Mouse (Mus musculus) T-helper 2 cell (primary cell): ENCODE data around the gene Rtkn.

Experiments
- in situ Hi-C: fragments of 300-600 bp; cut with MboI, MseI; formaldehyde crosslinking; loops from one replicate; pipeline ENCODE4 v1.15.1; 2025; ENCODE audit warnings: high pct_unique_total_duplicates

Gene Rtkn

DNA sequence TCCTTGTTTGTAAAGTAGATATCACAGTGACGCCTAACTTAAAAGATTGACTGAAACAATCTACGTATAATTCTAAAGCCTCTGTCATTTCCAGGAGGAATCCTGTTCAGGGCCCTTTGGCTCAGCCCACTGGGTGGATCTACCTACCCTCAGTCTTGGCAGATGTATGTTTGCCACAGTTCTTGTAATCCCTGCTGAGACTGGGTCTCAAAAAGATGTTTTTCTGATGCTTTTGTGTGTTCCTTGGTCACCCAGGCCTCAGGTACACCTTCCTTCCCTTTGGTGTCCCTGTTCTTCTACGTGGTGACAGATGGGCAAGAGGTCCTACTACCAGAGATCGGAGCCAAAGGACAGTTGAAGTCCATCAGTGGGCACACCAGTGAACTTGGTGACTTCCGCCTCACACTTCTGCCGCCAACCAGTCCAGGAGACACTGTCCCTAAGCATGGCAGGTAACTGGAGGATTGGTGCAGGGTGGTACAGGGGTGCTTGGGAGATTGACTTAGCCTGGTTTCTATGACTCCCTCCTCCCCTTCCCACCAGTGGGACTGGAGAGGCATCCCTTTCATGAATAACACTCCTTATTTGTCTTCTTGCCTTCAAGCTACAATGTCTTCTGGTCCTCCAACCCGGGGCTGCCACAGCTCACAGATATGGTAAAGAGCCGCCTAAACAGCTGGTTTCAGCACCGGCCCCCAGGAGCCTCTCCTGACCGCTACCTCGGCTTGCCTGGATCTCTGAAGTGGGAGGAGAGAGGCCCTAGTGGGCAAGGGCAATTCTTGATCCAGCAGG lies 18.7 kb upstream of the Rtkn start:
- in situ Hi-C loops: loop anchor here (5.0 kb wide), 1 partner anchor 39 kb away; the partner anchor contains the start of gene Pcgf1

DNA sequence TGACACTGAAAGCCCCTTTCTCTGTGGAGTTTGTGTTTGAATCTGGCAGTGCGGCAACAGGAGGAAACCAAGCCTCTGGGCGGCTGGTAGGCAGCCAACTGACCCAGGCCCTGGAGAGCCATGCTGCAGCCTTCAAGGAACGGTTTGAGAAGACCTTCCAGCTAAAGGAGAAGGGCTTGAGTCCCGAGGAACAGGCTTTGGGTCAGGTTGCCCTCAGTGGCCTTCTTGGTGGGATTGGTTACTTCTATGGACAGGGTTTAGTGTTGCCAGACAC lies 18.2 kb upstream of the Rtkn start:
- in situ Hi-C loops: loop anchor here (5.0 kb wide), 1 partner anchor 40 kb away; the partner anchor contains the start of gene Pcgf1

DNA sequence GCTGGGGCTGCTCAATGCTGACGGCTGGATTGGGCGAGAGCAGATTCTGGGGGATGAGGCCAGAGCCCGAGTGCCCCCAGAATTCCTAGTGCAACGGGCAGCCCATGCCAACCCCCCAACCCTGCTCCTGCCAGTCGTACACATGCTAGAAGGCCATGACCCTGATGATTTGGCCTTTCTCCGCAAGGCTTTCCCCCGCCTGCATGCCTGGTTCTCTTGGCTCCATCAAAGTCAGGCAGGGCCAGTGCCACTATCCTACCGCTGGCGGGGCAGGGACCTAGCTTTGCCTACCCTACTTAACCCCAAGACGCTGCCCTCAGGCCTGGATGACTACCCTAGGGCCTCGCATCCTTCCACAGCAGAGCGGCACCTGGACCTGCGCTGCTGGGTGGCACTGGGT lies 17.6 kb upstream of the Rtkn start:
- in situ Hi-C loops: loop anchor here (5.0 kb wide), 1 partner anchor 40 kb away; the partner anchor contains the start of gene Pcgf1

DNA sequence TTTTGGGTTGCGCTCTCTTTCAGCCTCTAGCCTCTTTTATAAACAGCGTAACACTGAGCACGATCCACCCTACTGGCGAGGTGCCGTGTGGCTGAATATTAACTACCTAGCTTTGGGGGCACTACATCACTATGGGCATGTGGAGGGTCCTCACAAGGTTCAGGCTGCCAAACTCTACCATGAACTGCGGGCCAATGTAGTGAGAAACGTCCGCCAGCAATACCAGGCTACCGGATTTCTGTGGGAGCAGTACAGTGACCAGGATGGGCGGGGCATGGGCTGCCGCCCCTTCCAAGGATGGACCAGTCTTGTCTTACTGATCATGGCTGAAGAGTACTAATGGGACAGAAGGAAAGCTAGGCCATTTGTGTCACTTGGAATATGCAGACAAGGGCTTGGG lies 16.9 kb upstream of the Rtkn start:
- in situ Hi-C loops: loop anchor here (5.0 kb wide), 1 partner anchor 41 kb away; the partner anchor contains the start of gene Pcgf1

DNA sequence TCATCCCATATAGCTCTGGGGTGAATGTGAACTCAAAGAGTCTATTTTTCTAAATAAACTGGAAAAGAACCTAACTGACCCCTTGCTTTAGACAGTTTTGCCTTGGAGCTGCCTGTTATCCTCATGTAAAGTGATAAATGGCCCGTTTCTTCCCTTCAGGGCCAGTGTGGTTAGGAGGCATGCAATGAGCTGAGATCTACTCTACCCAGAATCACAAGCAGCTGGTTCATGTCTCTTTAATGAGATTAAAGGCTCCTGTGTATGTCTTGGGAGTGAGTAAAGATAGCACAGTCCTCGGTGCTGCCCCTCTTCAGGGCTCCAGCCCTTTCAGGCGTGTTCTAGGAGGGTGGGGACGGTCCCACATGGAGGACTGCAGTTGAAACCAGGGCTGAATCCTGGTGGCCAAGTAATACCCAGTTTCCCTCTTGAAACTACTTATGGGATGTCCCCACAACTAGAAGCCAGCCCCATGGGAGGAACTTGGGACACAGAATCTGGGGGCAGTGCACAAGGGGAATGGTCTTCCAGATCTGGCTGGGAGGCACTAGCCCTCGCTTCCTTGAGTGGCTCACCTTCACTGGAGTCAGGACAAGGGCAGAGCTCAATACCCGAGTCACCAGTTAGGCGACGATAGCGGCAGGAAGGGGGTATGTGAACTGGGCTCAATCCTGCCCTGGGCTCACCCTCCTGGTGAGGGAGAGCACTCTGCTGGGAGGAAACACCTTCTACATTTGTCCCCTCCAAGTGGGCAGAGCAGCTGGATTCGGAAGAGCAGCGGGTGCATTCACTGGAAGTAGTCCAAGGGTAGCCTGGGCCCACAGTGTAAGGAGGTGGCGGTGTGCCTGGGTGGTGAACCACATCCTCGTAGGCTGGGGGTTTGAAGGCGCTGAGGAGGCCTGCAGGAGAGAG lies 16.2 kb upstream of the Rtkn start:
- in situ Hi-C loops: loop anchor here (5.0 kb wide), 1 partner anchor 42 kb away; the partner anchor contains the start of gene Pcgf1

DNA sequence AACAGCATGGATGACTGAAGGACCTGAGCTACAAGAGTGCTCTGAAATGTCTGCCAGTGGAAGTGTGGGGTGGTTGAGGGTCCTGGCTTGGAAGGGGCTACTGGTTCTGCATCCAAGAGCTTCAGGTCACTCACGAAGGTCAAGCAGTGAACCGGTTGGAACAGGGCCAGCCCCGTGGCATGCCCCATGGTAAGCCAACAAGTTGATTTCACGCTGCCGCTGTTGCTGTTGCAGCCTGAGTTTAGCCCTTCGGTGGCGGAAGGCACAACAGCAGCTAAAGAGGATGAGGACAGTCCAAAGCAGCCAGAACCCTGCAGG lies 15.6 kb upstream of the Rtkn start:
- in situ Hi-C loops: loop anchor here (5.0 kb wide), 1 partner anchor 42 kb away; the partner anchor contains the start of gene Pcgf1

DNA sequence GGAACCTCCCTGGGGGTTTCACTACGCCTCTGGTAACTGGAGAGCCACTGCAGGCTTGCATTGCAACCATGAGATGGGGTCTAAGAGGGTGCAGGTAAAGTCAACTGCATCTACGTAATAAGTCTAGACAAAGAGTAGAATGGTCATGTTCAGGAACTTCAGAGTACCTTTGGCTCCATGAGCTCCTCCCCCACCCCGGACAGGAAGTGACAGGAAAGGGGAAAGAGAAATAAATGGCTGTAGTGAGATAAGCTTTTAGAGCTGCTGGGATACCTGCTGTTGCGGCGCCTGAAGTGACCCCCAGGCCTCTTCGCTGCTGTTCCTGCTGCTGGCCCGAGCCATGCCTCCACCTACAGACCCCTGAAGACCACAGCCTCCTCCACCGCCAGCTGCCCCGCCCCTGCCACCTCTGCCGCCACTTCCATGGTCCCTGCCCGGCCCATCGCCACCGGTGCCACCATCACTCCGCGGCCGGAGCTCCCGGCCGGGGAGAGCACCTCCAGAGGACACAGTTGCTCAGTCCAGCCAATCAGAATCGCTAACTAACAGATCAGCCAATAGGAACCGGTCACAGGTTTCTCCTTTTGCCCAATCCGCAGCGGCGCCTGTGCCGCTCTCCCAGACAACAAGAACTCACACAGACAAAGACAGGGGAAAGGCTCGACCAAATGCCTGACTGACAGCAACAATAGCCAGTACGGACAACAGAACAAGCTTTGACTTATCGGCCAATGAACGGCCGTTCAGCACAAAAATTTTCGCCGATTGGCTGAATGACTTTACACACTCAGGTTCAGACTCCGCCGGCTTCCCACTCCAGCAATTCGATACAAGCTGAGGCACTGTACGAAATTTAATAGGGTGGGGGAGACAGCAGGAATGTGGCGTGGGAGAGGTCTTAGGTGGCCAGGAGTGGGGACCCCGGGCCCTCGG lies 14.1 kb upstream of the Rtkn start, which contains the start of gene Wbp1:
Gene Wbp1, minus strand, starts transcription at position 630 of the 933 bp plus-strand sequence.
- in situ Hi-C loops: no loop called here

DNA sequence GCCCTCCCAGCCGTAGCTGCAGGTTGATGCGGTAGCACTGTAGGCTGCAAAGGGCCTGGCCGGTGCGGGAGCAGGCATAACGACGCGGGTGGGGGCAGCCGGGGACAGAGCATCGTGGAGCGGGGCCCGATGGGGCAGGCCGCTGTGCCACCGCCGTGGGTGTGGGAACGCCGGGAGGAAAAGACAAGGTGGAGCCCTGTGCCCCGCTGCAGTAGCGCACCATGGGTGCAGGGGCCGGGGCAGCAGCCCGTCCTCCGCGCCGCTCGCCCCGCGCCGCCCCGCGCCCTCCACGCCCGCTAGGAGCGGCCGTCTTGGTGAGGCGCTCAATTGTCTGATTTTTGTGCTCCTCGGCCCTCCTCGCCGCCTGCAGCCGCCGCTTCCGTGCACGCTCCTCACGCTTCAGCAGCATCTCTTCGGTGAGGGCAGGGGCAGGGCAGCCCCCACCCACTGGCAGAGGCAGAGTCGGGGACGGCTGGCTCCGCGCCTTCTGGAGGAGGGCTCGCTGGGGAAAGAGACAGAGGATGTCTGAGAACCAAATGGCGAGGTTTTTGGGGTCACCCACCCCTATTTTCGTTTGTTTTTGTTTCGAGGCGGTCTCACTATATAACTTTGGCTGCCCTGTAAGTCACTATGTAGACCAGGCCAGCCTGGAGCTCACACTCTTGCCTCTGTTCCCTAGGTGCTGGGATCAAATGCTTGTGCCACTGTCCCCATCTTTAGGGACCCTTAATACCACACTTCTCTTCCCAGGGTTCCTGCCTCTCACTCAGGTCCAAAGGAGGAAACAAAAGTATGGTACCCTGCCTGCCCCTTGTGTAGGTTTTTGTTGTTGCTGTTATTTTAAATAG lies 13.2 kb upstream of the Rtkn start:
- in situ Hi-C loops: no loop called here

DNA sequence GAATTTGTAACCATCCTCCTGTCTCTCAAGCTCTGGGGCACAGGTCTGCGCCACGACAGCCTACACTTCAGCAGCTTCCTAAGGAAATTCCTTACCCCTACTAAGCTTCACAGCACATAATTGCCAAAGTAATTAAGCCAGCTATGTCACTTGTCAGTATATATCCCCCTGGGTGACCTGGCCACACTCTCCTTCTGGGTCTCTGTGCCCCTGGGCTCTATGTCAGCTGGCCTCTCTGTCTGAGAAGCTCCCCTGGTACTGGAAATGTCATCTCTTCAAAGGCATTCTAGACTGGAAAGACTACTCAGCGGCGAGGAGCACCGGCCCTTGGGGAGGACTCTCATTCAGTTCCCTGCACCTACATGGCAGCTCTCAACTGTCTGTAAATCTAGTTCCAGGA lies 12.3 kb upstream of the Rtkn start:
- in situ Hi-C loops: no loop called here

DNA sequence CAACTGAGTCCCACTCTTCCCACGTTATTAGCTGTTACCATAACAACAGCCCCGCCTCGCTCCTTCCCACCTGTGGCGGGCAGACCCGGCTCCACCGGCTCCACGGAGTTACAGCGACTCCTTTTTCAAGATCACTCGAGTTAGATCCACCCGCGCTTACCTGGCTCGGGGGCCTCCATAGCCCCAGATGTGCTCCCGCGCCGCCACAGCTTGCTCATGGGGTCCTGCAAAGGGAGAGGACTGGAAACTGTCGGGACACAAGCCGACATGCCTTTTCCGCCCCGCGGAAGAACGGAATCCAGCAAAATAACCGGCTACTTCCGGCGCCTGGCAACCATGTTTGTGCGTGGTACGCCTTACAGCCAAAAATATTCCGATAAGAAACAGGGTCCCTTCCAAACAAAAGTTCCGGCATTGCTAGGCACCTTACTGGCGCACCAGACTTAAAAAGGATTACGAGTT lies 10.4 kb upstream of the Rtkn start:
- in situ Hi-C loops: no loop called here

DNA sequence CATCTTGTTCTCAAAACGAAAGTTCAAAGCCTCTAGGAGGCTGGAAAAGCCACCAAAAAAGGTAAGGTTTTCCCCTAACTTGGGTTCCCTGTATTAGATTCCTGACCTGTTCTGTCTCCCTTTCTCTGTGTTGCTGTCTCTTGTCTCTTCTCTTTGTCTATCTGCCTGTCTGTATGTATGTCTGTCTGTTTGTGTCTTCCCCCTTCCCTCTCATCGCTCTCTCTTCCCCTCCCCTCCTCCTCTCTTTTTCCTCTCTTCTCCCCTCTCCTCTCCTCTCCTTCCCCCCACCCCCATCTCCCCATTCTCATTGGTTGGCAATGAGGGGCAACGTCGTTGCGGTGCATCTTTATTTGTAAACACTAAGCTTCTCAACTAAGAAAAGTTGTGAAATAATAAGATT lies 9.9 kb upstream of the Rtkn start, which contains the start of gene Ino80b:
Gene Ino80b, minus strand, starts transcription at position 101 of the 400 bp plus-strand sequence.
- in situ Hi-C loops: no loop called here

DNA sequence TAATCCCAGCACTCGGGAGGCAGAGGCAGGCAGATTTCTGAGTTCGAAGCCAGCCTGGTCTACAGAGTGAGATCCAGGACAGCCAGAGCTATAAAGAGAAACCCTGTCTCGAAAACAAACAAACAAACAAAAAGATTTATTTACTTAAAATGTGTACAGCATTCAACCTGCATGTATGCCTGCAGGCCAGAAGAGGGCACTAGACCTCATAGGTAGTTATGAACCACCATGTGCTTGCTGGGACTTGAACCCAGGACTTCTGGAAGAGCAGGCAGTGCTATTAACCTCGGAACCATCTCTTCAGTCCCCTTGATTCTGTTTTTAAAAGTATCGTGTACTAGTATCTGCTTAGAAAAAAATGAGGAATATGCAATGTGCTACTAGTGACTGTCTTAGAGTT lies 7.8 kb upstream of the Rtkn start:
- in situ Hi-C loops: no loop called here

DNA sequence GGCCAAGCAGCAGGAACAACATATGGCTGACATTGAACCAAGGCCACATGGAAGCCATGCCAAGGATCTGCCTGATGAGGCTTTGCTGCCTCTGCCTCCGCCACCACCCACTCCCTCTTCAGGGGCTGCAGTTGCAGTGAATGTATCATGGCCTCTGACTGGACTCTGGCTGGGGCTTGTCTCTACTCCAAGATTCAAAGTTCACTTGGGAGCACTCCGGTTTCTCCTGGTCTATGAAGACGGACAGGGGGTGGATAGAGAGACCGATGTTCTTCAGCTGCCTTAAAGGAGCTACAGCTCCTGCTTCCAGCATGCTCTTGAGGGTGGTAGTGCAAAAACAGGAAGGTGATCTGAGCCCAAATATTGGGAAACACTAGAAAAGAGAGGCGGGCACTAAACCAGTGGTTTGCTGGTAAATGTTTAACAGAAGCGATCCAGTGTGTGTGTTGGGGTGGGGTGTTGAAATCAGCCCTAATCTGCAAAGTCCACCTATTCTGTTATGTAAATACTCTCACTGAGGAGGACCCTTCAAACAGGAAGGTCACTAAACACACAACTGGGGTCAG lies 3.7 kb upstream of the Rtkn start:
- in situ Hi-C loops: no loop called here

DNA sequence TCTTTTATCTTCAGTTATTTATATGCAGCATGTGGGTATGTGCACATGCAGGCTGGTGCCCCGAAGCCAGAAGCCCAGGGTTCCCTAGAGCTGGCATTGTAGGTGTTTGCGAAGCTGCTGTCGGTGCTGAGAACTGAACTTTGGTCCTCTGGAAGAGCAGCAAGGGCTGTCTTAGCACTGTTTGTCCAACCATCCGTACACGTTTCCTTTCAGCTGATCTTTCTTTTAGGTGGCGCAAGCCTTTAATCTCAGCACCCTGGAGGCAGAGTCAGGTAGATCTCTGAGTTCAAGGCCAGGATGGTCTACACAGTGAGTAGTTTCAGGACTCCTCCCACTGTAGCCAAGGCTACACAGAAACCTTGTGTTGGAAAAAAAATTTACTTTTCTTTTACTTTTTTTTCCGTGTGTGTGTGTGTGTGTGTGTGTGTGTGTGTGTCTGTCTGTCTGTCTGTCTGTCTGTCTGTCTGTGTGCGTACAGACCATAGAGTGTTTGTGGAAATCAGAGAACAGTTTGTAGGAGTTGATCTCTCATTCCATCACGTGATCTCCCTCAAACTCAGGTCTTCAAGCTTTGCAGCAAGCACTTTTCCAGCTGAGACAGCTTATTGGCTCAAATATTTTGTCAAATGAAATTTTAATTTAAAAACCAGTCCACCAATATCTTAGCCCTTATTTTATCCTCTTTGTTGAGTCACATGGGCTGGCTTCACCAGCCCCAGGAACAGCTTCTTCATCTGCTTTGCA lies 2.9 kb upstream of the Rtkn start:
- in situ Hi-C loops: no loop called here

DNA sequence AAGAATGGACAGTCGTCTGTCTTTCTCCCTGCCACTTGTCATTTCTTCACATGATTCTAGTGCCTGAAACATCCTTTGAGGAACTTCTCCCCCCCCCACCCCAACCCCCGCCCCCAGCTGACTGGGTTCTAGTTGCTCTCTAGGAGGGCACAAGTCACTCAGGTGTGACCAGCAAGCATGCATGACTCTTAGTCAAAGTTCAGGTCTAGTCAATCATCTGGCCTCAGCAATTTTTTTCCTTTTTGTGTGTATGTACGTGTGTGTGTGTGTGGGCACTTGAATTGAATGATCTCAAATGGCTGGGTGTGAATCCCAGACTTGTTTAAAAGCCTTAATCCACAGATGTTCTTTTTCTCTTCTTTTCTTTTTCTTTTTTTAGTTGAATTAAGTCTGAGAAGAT lies 1.0 kb upstream of the Rtkn start:
- in situ Hi-C loops: no loop called here

DNA sequence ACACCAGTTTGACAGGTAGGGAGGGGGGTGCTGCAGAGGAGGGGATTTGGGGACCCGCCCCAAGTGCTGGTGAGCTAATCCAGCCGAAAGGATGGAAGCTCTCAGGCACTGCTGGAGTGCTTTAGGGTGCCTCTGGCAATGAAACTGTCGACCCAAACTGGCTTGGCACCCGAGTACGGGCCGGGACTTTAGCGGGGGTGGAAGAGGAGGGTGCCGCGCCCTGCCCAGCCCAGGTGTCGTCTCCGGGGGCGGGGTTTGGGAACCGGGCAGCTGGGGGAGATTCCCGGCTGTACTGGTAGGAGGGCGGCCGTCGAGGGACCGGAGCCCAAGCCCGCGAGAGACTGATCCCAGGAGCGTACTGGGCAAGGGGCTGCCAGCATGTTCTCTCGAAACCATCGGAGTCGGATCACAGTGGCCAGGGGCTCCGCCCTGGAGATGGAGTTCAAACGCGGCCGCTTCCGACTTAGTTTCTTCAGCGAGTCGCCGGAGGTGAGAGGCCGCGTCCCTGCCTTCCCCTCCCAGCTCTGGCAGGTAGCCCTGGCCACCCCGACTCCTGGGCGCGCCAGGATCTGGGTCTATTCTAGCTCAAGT lies 403 bp downstream of the Rtkn start:
- in situ Hi-C loops: no loop called here

DNA sequence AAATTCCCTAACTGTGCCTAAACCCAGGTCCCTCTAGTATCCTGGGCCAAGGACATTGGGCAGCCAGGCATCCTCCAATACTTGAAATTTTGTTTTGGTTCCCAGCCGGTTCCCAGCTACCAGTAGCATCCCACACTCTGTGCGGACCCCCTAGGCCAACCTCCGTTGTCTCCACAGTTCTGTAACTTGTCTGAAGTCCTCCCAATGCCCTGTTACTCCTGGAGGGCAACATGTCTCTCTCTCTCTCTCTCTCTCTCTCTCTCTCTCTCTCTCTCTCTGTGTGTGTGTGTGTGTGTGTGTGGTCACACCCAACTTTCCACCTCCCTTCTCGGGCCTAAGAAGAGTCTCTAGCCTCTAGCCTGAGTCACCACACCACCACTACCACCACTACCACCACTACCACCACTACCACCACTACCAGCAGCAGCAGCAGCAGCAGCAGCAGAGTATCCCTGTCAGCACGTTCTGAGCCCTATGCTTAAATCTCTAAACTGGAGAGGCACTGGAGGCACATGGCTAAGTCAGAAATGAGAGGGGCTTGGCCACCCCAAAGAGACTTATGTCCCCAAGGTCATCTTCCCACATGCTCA lies 1.1 kb downstream of the Rtkn start:
- in situ Hi-C loops: no loop called here

DNA sequence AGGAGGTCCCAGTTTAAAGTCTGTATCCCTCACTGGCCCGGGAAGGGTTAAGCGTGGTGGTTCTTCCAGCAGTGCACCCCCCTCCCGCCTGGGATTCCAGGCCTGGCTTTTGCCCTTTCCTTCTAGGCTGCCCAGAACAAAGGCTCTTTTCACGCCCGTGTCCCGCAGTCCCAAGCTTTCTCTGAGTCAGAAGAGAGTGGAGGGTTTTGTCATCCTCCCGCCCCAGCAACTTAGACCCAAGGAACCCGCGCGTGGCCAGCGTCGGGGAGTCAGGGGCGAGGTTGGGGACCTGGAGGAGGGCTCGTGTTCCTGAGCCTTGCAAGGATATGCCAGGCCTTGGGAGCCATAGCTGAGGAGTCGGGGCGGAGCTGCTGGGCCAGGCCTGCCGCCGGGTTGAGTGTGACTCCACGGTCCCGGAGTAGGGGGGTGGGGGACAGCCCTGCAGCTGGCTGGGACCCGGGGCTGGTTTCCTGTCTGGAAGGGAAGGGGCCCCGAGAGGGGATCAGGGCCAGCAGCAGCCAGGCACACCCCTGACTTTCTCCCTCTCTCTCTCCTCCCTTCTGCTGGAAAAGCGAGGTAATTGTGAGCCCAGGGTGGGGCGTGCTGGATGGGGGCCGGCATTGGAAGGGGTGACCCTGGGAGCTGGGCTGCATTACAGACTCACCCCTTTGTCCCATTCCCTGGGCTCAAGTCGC lies 1.8 kb downstream of the Rtkn start:
- in situ Hi-C loops: no loop called here
